Mouse (Mus musculus): Measurements from ENCODE around the gene Nr4a1. TPM values are rescaled to one million over a fixed set of nuclear protein-coding genes. Genes with fewer than 3 reads are reported as not detected.

Gene Nr4a1
- polyA plus RNA-seq, 1 experiment from 2014 or later = 0.67 TPM

- no peak overlapping the region for H3K27ac ChIP-seq (ENCODE audit: low read length)
- no peaks in the 10 kb centered on the region for H3K9me3 ChIP-seq (replicated peaks; ENCODE audit: control insufficient read depth, low read length)
- H3K9ac ChIP-seq (ENCODE audit: low read depth, low read length) = no peak overlapping the region
- no peaks in the 10 kb centered on the region; the same call in none of the 2 replicates for H3K4me1 ChIP-seq (ENCODE audit: control insufficient read depth, low read depth, low read length)
- peak overlapping the region; percentile 23 for H3K4me3 ChIP-seq (ENCODE audit: low read depth, low read length)
- peaks cover 39% of the 10 kb centered on the region for H3K27me3 ChIP-seq (ENCODE audit: control insufficient read depth, insufficient read depth, low read depth, low read length)
- no peaks in the 10 kb centered on the region for H3K36me3 ChIP-seq (ENCODE audit: control insufficient read depth, insufficient read depth)
- WGBS (ENCODE audit: insufficient replicate concordance) = 7% methylated on average over 14 of the region's 14 CpGs
- peak; percentile 58; the same call in 1 of the 2 replicates for ATAC-seq (ENCODE audit: low read depth)
- H3K4me2 ChIP-seq (ENCODE audit: low read depth, low read length) = peak overlapping the region; percentile 40
Observed at GRCm38 (mm10) chr15:101221298-101222104, 32.6 kb upstream of the Nr4a1 start.

GRCm38 (mm10) chr15:101222897-101223482 is 31.1 kb upstream of the Nr4a1 start:
- no peak overlapping the region for H3K27ac ChIP-seq (ENCODE audit: low read length)
- H3K9me3 ChIP-seq (replicated peaks; ENCODE audit: control insufficient read depth, low read length) = no peaks in the 10 kb centered on the region
- WGBS (ENCODE audit: insufficient replicate concordance) = 24% methylated on average over 13 of the region's 13 CpGs
- no peaks in the 10 kb centered on the region for H3K36me3 ChIP-seq (ENCODE audit: control insufficient read depth, insufficient read depth)
- ATAC-seq (ENCODE audit: low read depth) = no peak
- H3K4me2 ChIP-seq (ENCODE audit: low read depth, low read length) = no peak overlapping the region
- no peaks in the 10 kb centered on the region; the same call in none of the 2 replicates for H3K4me1 ChIP-seq (ENCODE audit: control insufficient read depth, low read depth, low read length)
- H3K9ac ChIP-seq (ENCODE audit: low read depth, low read length) = no peak overlapping the region
- H3K27me3 ChIP-seq (ENCODE audit: control insufficient read depth, insufficient read depth, low read depth, low read length) = peaks cover 39% of the 10 kb centered on the region
- H3K4me3 ChIP-seq (ENCODE audit: low read depth, low read length) = no peak overlapping the region

- no peaks in the 10 kb centered on the region for H3K36me3 ChIP-seq (ENCODE audit: control insufficient read depth, insufficient read depth)
- WGBS (ENCODE audit: insufficient replicate concordance) = 3% methylated on average over 5 of the region's 5 CpGs
- no peak for ATAC-seq (ENCODE audit: low read depth)
- no peaks in the 10 kb centered on the region for H3K9me3 ChIP-seq (replicated peaks; ENCODE audit: control insufficient read depth, low read length)
- peak overlapping the region; percentile 57 for H3K4me3 ChIP-seq (ENCODE audit: low read depth, low read length)
- no peak overlapping the region for H3K27ac ChIP-seq (ENCODE audit: low read length)
- H3K4me1 ChIP-seq (ENCODE audit: control insufficient read depth, low read depth, low read length) = no peaks in the 10 kb centered on the region; the same call in none of the 2 replicates
- no peak overlapping the region for H3K9ac ChIP-seq (ENCODE audit: low read depth, low read length)
- H3K27me3 ChIP-seq (ENCODE audit: control insufficient read depth, insufficient read depth, low read depth, low read length) = peaks cover 39% of the 10 kb centered on the region
- H3K4me2 ChIP-seq (ENCODE audit: low read depth, low read length) = peak overlapping the region; percentile 74
Observed at GRCm38 (mm10) chr15:101223596-101223995, 30.5 kb upstream of the Nr4a1 start.

- H3K27ac ChIP-seq (ENCODE audit: low read length) = no peak within 1 kb of the TSS
- H3K9me3 ChIP-seq (replicated peaks; ENCODE audit: control insufficient read depth, low read length) = no peaks in the 10 kb centered on the region
- under 1% methylated on average over 76 of the region's 77 CpGs for WGBS (ENCODE audit: insufficient replicate concordance)
- H3K36me3 ChIP-seq (ENCODE audit: control insufficient read depth, insufficient read depth) = no peaks in the 10 kb centered on the region
- H3K4me2 ChIP-seq (ENCODE audit: low read depth, low read length) = peak within 1 kb of the TSS; percentile 74
- no peaks in the 10 kb centered on the region; the same call in none of the 2 replicates for H3K4me1 ChIP-seq (ENCODE audit: control insufficient read depth, low read depth, low read length)
- peaks cover 39% of the 10 kb centered on the region for H3K27me3 ChIP-seq (ENCODE audit: control insufficient read depth, insufficient read depth, low read depth, low read length)
- peak within 1 kb of the TSS; percentile 57 for H3K4me3 ChIP-seq (ENCODE audit: low read depth, low read length)
- ATAC-seq (ENCODE audit: low read depth) = peak; percentile 71
- H3K9ac ChIP-seq (ENCODE audit: low read depth, low read length) = peak within 1 kb of the TSS; percentile 30; the same call in 1 of the 2 replicates
Observed at GRCm38 (mm10) chr15:101224006-101224906, 29.8 kb upstream of the Nr4a1 start, which contains the start of gene Grasp. Gene Grasp (plus strand): TSS chr15:101224188.

- H3K4me2 ChIP-seq (ENCODE audit: low read depth, low read length) = peak overlapping the region; percentile 74
- no peaks in the 10 kb centered on the region for H3K9me3 ChIP-seq (replicated peaks; ENCODE audit: control insufficient read depth, low read length)
- no peaks in the 10 kb centered on the region for H3K36me3 ChIP-seq (ENCODE audit: control insufficient read depth, insufficient read depth)
- no peak overlapping the region for H3K27ac ChIP-seq (ENCODE audit: low read length)
- no peaks in the 10 kb centered on the region; the same call in none of the 2 replicates for H3K4me1 ChIP-seq (ENCODE audit: control insufficient read depth, low read depth, low read length)
- no peak for ATAC-seq (ENCODE audit: low read depth)
- H3K27me3 ChIP-seq (ENCODE audit: control insufficient read depth, insufficient read depth, low read depth, low read length) = peaks cover 39% of the 10 kb centered on the region
- no peak overlapping the region for H3K9ac ChIP-seq (ENCODE audit: low read depth, low read length)
- peak overlapping the region; percentile 57 for H3K4me3 ChIP-seq (ENCODE audit: low read depth, low read length)
- WGBS (ENCODE audit: insufficient replicate concordance) = 6% methylated on average over 14 of the region's 14 CpGs
Observed at GRCm38 (mm10) chr15:101224977-101225376, 29.1 kb upstream of the Nr4a1 start.

GRCm38 (mm10) chr15:101227971-101228370 is 26.1 kb upstream of the Nr4a1 start:
- no peaks in the 10 kb centered on the region for H3K9me3 ChIP-seq (replicated peaks; ENCODE audit: control insufficient read depth, low read length)
- H3K4me3 ChIP-seq (ENCODE audit: low read depth, low read length) = no peak overlapping the region
- 23% methylated on average over 7 of the region's 7 CpGs for WGBS (ENCODE audit: insufficient replicate concordance)
- no peak overlapping the region for H3K9ac ChIP-seq (ENCODE audit: low read depth, low read length)
- H3K36me3 ChIP-seq (ENCODE audit: control insufficient read depth, insufficient read depth) = no peaks in the 10 kb centered on the region
- ATAC-seq (ENCODE audit: low read depth) = peak; percentile 30; the same call in 1 of the 2 replicates
- peak overlapping the region; percentile 15; the same call in 1 of the 2 replicates for H3K27ac ChIP-seq (ENCODE audit: low read length)
- peaks cover 31% of the 10 kb centered on the region for H3K27me3 ChIP-seq (ENCODE audit: control insufficient read depth, insufficient read depth, low read depth, low read length)
- H3K4me2 ChIP-seq (ENCODE audit: low read depth, low read length) = no peak overlapping the region
- H3K4me1 ChIP-seq (ENCODE audit: control insufficient read depth, low read depth, low read length) = no peaks in the 10 kb centered on the region; the same call in none of the 2 replicates

GRCm38 (mm10) chr15:101228866-101229590 is 25.0 kb upstream of the Nr4a1 start:
- no peaks in the 10 kb centered on the region for H3K36me3 ChIP-seq (ENCODE audit: control insufficient read depth, insufficient read depth)
- H3K9ac ChIP-seq (ENCODE audit: low read depth, low read length) = no peak overlapping the region
- H3K27me3 ChIP-seq (ENCODE audit: control insufficient read depth, insufficient read depth, low read depth, low read length) = peaks cover 20% of the 10 kb centered on the region
- ATAC-seq (ENCODE audit: low read depth) = peak; percentile 51; the same call in 1 of the 2 replicates
- WGBS (ENCODE audit: insufficient replicate concordance) = 69% methylated on average over 21 of the region's 21 CpGs
- H3K4me1 ChIP-seq (ENCODE audit: control insufficient read depth, low read depth, low read length) = no peaks in the 10 kb centered on the region; the same call in none of the 2 replicates
- H3K9me3 ChIP-seq (replicated peaks; ENCODE audit: control insufficient read depth, low read length) = no peaks in the 10 kb centered on the region
- H3K4me3 ChIP-seq (ENCODE audit: low read depth, low read length) = no peak overlapping the region
- no peak overlapping the region for H3K27ac ChIP-seq (ENCODE audit: low read length)
- H3K4me2 ChIP-seq (ENCODE audit: low read depth, low read length) = no peak overlapping the region

GRCm38 (mm10) chr15:101230503-101230902 is 23.6 kb upstream of the Nr4a1 start:
- Histone ChIP-seq H3K4me1 (ENCODE audit: control insufficient read depth, low read depth, low read length) (no peaks in the 10 kb centered on the region; the same call in 1 of the 2 replicates), H3K9me3 (replicated peaks; ENCODE audit: control insufficient read depth, low read length) (no peaks in the 10 kb centered on the region), H3K4me3 (ENCODE audit: low read depth, low read length) (no peak overlapping the region), H3K27me3 (ENCODE audit: control insufficient read depth, insufficient read depth, low read depth, low read length) (peaks cover 6% of the 10 kb centered on the region), H3K27ac (ENCODE audit: low read length) (no peak overlapping the region), H3K4me2 (ENCODE audit: low read depth, low read length) (no peak overlapping the region), H3K9ac (ENCODE audit: low read depth, low read length) (no peak overlapping the region), H3K36me3 (ENCODE audit: control insufficient read depth, insufficient read depth) (no peaks in the 10 kb centered on the region)
- no peak for ATAC-seq (ENCODE audit: low read depth)
- WGBS (ENCODE audit: insufficient replicate concordance) = 84% methylated on average over 19 of the region's 19 CpGs

Data from liver, embryonic 16.5 days (tissue).